Mouse (Mus musculus) liver, embryonic 12.5 days (tissue): ENCODE data around the gene Hoxd12. TPM values are rescaled to one million over a fixed set of nuclear protein-coding genes. Genes with fewer than 3 reads are reported as not detected.

Experiments used
- ATAC-seq: fragments of 200-750 bp; cut with Nextera tagmentation; 2 replicates; pipeline ENCODE4 v1.8.0; 2017; ENCODE audit warnings: moderate number of reproducible peaks, mild to moderate bottlenecking, moderate library complexity
- H3K27ac ChIP-seq: fragments of 300-500 bp; sonication (generic); 2 replicates; pipeline ENCODE4 v1.5.1; 2016; ENCODE audit warnings: mild to moderate bottlenecking
- H3K27me3 ChIP-seq: fragments of 300-500 bp; sonication (generic); replicated peaks from 2 replicates; pipeline ENCODE4 v1.6.1; 2016; ENCODE audit warnings: mild to moderate bottlenecking, moderate library complexity
- H3K36me3 ChIP-seq: fragments of 300-500 bp; sonication (generic); 2 replicates; pipeline ENCODE4 v1.6.1; 2016; ENCODE audit warnings: mild to moderate bottlenecking, moderate library complexity
- H3K4me1 ChIP-seq: fragments of 300-500 bp; sonication (generic); 2 replicates; pipeline ENCODE4 v1.6.1; 2016
- H3K4me2 ChIP-seq: fragments of 300-500 bp; sonication (generic); 2 replicates; pipeline ENCODE4 v1.6.1; 2016; ENCODE audit warnings: mild to moderate bottlenecking, moderate library complexity
- H3K4me3 ChIP-seq: fragments of 300-500 bp; sonication (generic); 2 replicates; pipeline ENCODE4 v1.5.1; 2016; ENCODE audit warnings: mild to moderate bottlenecking, moderate library complexity
- H3K9ac ChIP-seq: fragments of 300-500 bp; sonication (generic); 2 replicates; pipeline ENCODE4 v1.6.1; 2016; ENCODE audit warnings: mild to moderate bottlenecking, moderate library complexity
- H3K9me3 ChIP-seq: fragments of 300-500 bp; sonication (generic); replicated peaks from 2 replicates; pipeline ENCODE4 v1.6.1; 2016; ENCODE audit warnings: mild to moderate bottlenecking, moderate library complexity
- WGBS: fragments of 180-500 bp; shearing (Covaris S2); methylation state at CpG from one replicate; pipeline ENCODE4 v1.1.7; 2016; ENCODE audit not compliant: insufficient replicate concordance; 5-methylcytosine and 5-hydroxymethylcytosine counted together
- polyA plus RNA-seq: library from polyadenylated mRNA; unstranded; fragments of >200 nt; fragmentation: Nextera tagmentation; extraction: Ambion mirVana; gene quantifications from 2 replicates; pipeline ENCODE4 v1.2.1, GENCODE M21; 2016

Hoxd12 gene
- polyA plus RNA-seq, 1 experiment from 2014 or later: not detected

GRCm38 (mm10) chr2:74711721-74712621, 37.2 kb downstream of the Hoxd12 start, which contains the start of the genes Hoxd3 and Hoxd4:
Gene Hoxd3 (plus strand): TSS chr2:74711927.
Gene Hoxd4 (plus strand): TSS chr2:74711929.
- peak within 1 kb of the TSS; percentile 38 for H3K4me2 ChIP-seq
- H3K27me3 ChIP-seq: peaks cover 99% of the 10 kb centered on the region
- no peak for ATAC-seq
- peak within 1 kb of the TSS; percentile 21 for H3K4me3 ChIP-seq
- no peaks in the 10 kb centered on the region for H3K36me3 ChIP-seq
- under 1% methylated on average over 64 of the region's 65 CpGs for WGBS
- H3K9ac ChIP-seq: no peak within 1 kb of the TSS
- H3K9me3 ChIP-seq: no peaks in the 10 kb centered on the region
- no peak within 1 kb of the TSS for H3K27ac ChIP-seq
- peaks cover 6% of the 10 kb centered on the region; the same call in 1 of the 2 replicates for H3K4me1 ChIP-seq

GRCm38 (mm10) chr2:74713239-74714150, 38.7 kb downstream of the Hoxd12 start:
- H3K27ac ChIP-seq: no peak overlapping the region
- 20% methylated on average over 19 of the region's 19 CpGs for WGBS
- H3K4me1 ChIP-seq: peaks cover 6% of the 10 kb centered on the region; the same call in 1 of the 2 replicates
- H3K9ac ChIP-seq: no peak overlapping the region
- ATAC-seq: no peak
- no peak overlapping the region for H3K4me2 ChIP-seq
- no peaks in the 10 kb centered on the region for H3K9me3 ChIP-seq
- no peaks in the 10 kb centered on the region for H3K36me3 ChIP-seq
- H3K4me3 ChIP-seq: no peak overlapping the region
- peaks cover 100% of the 10 kb centered on the region for H3K27me3 ChIP-seq

GRCm38 (mm10) chr2:74714156-74714789, 39.5 kb downstream of the Hoxd12 start:
- H3K4me3 ChIP-seq: no peak overlapping the region
- H3K27me3 ChIP-seq: peaks cover 99% of the 10 kb centered on the region
- H3K9ac ChIP-seq: no peak overlapping the region
- ATAC-seq: no peak
- H3K4me2 ChIP-seq: no peak overlapping the region
- no peaks in the 10 kb centered on the region for H3K9me3 ChIP-seq
- H3K36me3 ChIP-seq: no peaks in the 10 kb centered on the region
- WGBS: 13% methylated on average over 18 of the region's 18 CpGs
- no peak overlapping the region for H3K27ac ChIP-seq
- H3K4me1 ChIP-seq: peaks cover 6% of the 10 kb centered on the region; the same call in 1 of the 2 replicates

GRCm38 (mm10) chr2:74714881-74715280, 40.1 kb downstream of the Hoxd12 start:
- H3K4me3 ChIP-seq: no peak overlapping the region
- H3K4me1 ChIP-seq: peaks cover 6% of the 10 kb centered on the region; the same call in 1 of the 2 replicates
- WGBS: 2% methylated on average over 14 of the region's 14 CpGs
- H3K4me2 ChIP-seq: no peak overlapping the region
- H3K9ac ChIP-seq: no peak overlapping the region
- H3K36me3 ChIP-seq: no peaks in the 10 kb centered on the region
- H3K27ac ChIP-seq: no peak overlapping the region
- H3K9me3 ChIP-seq: no peaks in the 10 kb centered on the region
- H3K27me3 ChIP-seq: peaks cover 99% of the 10 kb centered on the region
- no peak for ATAC-seq

GRCm38 (mm10) chr2:74715504-74716241, 40.9 kb downstream of the Hoxd12 start:
- ATAC-seq: peak; percentile 24; the same call in 1 of the 2 replicates
- H3K4me3 ChIP-seq: peak overlapping the region; percentile 1; the same call in 1 of the 2 replicates
- no peak overlapping the region for H3K9ac ChIP-seq
- WGBS: 3% methylated on average over 26 of the region's 26 CpGs
- H3K4me1 ChIP-seq: peaks cover 6% of the 10 kb centered on the region; the same call in 1 of the 2 replicates
- H3K27ac ChIP-seq: no peak overlapping the region
- peak overlapping the region; percentile 40 for H3K4me2 ChIP-seq
- H3K36me3 ChIP-seq: no peaks in the 10 kb centered on the region
- peaks cover 99% of the 10 kb centered on the region for H3K27me3 ChIP-seq
- H3K9me3 ChIP-seq: no peaks in the 10 kb centered on the region

- Histone ChIP-seq H3K9ac (no peak overlapping the region), H3K36me3 (no peaks in the 10 kb centered on the region), H3K4me3 (no peak overlapping the region), H3K9me3 (no peaks in the 10 kb centered on the region), H3K27me3 (peaks cover 99% of the 10 kb centered on the region), H3K27ac (no peak overlapping the region), H3K4me2 (no peak overlapping the region), H3K4me1 (peaks cover 6% of the 10 kb centered on the region; the same call in 1 of the 2 replicates)
- 11% methylated on average over 2 of the region's 2 CpGs for WGBS
- no peak for ATAC-seq
Measured at GRCm38 (mm10) chr2:74720384-74720783, 45.6 kb downstream of the Hoxd12 start.

GRCm38 (mm10) chr2:74720955-74721491, 46.2 kb downstream of the Hoxd12 start:
- Histone ChIP-seq H3K4me1 (peaks cover 2% of the 10 kb centered on the region; the same call in 1 of the 2 replicates), H3K36me3 (no peaks in the 10 kb centered on the region), H3K4me3 (no peak overlapping the region), H3K27ac (no peak overlapping the region), H3K9ac (no peak overlapping the region), H3K9me3 (no peaks in the 10 kb centered on the region), H3K4me2 (no peak overlapping the region), H3K27me3 (peaks cover 99% of the 10 kb centered on the region)
- 31% methylated on average over 5 of the region's 5 CpGs for whole genome bisulfite sequencing
- ATAC-seq: no peak

- Histone ChIP-seq H3K4me2 (no peak overlapping the region), H3K4me3 (no peak overlapping the region)
- 25% methylated on average over 6 of the region's 6 CpGs for WGBS
Measured at GRCm38 (mm10) chr2:74721882-74722281, 47.1 kb downstream of the Hoxd12 start.

GRCm38 (mm10) chr2:74722949-74723348, 48.1 kb downstream of the Hoxd12 start:
- H3K9me3 ChIP-seq: no peaks in the 10 kb centered on the region
- H3K4me3 ChIP-seq: no peak overlapping the region
- no peak overlapping the region for H3K4me2 ChIP-seq
- H3K9ac ChIP-seq: no peak overlapping the region
- no peak for ATAC-seq
- peaks cover 5% of the 10 kb centered on the region; the same call in 1 of the 2 replicates for H3K4me1 ChIP-seq
- H3K27me3 ChIP-seq: peaks cover 99% of the 10 kb centered on the region
- WGBS: 15% methylated on average over 8 of the region's 8 CpGs
- no peaks in the 10 kb centered on the region for H3K36me3 ChIP-seq
- H3K27ac ChIP-seq: no peak overlapping the region

More at GRCm38 (mm10) chr2:74721882-74722281, 47.1 kb downstream of the Hoxd12 start:
- no peaks in the 10 kb centered on the region for H3K36me3 ChIP-seq
- H3K9me3 ChIP-seq: no peaks in the 10 kb centered on the region
- no peak overlapping the region for H3K9ac ChIP-seq
- peaks cover 99% of the 10 kb centered on the region for H3K27me3 ChIP-seq
- H3K4me1 ChIP-seq: no peaks in the 10 kb centered on the region
- no peak overlapping the region for H3K27ac ChIP-seq
- no peak for ATAC-seq

GRCm38 (mm10) chr2:74724244-74725015, 49.6 kb downstream of the Hoxd12 start:
- Histone ChIP-seq H3K36me3 (no peaks in the 10 kb centered on the region), H3K4me3 (no peak overlapping the region), H3K27me3 (peaks cover 100% of the 10 kb centered on the region), H3K9ac (no peak overlapping the region), H3K4me2 (no peak overlapping the region), H3K9me3 (no peaks in the 10 kb centered on the region), H3K4me1 (peaks cover 5% of the 10 kb centered on the region; the same call in 1 of the 2 replicates), H3K27ac (no peak overlapping the region)
- no peak for ATAC-seq
- 34% methylated on average over 7 of the region's 7 CpGs for WGBS
